Mouse (Mus musculus) CH12.LX (cell line): ENCODE measurements around the gene Cep295nl. TPM values are rescaled to one million over a fixed set of nuclear protein-coding genes. Genes with fewer than 3 reads are reported as not detected.

Experiments
- DNase-seq: peaks from one replicate; pipeline ENCODE4 v3.0.0-alpha.2; 2013; ENCODE audit errors: extremely low read depth
- H3K27ac ChIP-seq: 2 replicates; pipeline ENCODE4 v1.5.1; 2012; ENCODE audit warnings: low read depth, mild to moderate bottlenecking, control low read depth, moderate library complexity; ENCODE audit not compliant: insufficient read depth
- H3K27me3 ChIP-seq: replicated peaks from 2 replicates; pipeline ENCODE3; 2012; ENCODE audit warnings: inconsistent platforms
- H3K36me3 ChIP-seq, 2 experiments: replicated peaks in 1 of 2; 2 replicates each; pipeline versions ENCODE3 to v1.6.1; 2012; ENCODE audit warnings: inconsistent platforms in 1 of 2, low read length in 1 of 2, mild to moderate bottlenecking in 1 of 2, mixed read lengths in 1 of 2, moderate library complexity in 1 of 2; ENCODE audit not compliant: control insufficient read depth in 1 of 2, insufficient read depth in 1 of 2
- H3K4me1 ChIP-seq, 2 experiments: 2 replicates each; pipeline ENCODE4 v1.6.1; 2012; ENCODE audit warnings: inconsistent platforms in 1 of 2, moderate library complexity in 1 of 2; ENCODE audit not compliant: insufficient read depth in 2 of 2, control insufficient read depth in 1 of 2
- H3K4me2 ChIP-seq: 2 replicates; pipeline ENCODE4 v1.6.1; 2012; ENCODE audit warnings: low read depth, mild to moderate bottlenecking, control low read depth; ENCODE audit not compliant: poor library complexity, insufficient read depth, severe bottlenecking
- H3K4me3 ChIP-seq, 3 experiments: fragments of 150-350 bp in 1 of 3; sonication (generic) in 1 of 3; replicated peaks in 1 of 3; 2 replicates each; pipeline versions ENCODE3 to v1.5.1; 2011 to 2012; ENCODE audit warnings: low read depth in 2 of 3, low read length in 2 of 3, mild to moderate bottlenecking in 2 of 3, moderate library complexity in 2 of 3, control low read depth in 1 of 3, improper control_type of control experiment in 1 of 3, inconsistent platforms in 1 of 3, mixed read lengths in 1 of 3; ENCODE audit not compliant: poor library complexity in 1 of 3
- H3K79me2 ChIP-seq: replicated peaks from 2 replicates; pipeline ENCODE4 v1.6.1; 2012; ENCODE audit warnings: mild to moderate bottlenecking, moderate library complexity; ENCODE audit not compliant: control insufficient read depth, poor library complexity, insufficient read depth, severe bottlenecking; ENCODE audit errors: extremely low read depth
- H3K9ac ChIP-seq: 2 replicates; pipeline ENCODE4 v1.6.1; 2012; ENCODE audit warnings: low read depth, mild to moderate bottlenecking, control low read depth, moderate library complexity; ENCODE audit not compliant: insufficient read depth
- H3K9me3 ChIP-seq: replicated peaks from 2 replicates; pipeline ENCODE3; 2012; ENCODE audit warnings: low read length, inconsistent platforms, mixed read lengths
- CHD1 ChIP-seq: IDR thresholded peaks from 2 replicates; pipeline ENCODE4 v1.6.1; 2012; ENCODE audit warnings: low read depth, low read length, improper control_type of control experiment, inconsistent platforms
- CTCF ChIP-seq, 2 experiments: IDR thresholded peaks in 1 of 2; conservative IDR thresholded peaks in 1 of 2; 2 replicates each; pipeline ENCODE4 v1.5.1; 2011 to 2012; ENCODE audit warnings: low read depth in 2 of 2, low read length in 2 of 2, improper control_type of control experiment in 1 of 2, inconsistent platforms in 1 of 2, mild to moderate bottlenecking in 1 of 2, moderate library complexity in 1 of 2
- ELF1 ChIP-seq: IDR thresholded peaks from 2 replicates; pipeline ENCODE4 v1.6.1; 2014; ENCODE audit warnings: low read depth, mild to moderate bottlenecking, inconsistent platforms, low read length, improper control_type of control experiment
- ETS1 ChIP-seq: conservative IDR thresholded peaks from 2 replicates; pipeline ENCODE4 v1.6.1; 2012; ENCODE audit warnings: low read depth, mild to moderate bottlenecking, inconsistent platforms, low read length, improper control_type of control experiment, moderate library complexity
- GABPA ChIP-seq: IDR thresholded peaks from 2 replicates; pipeline ENCODE4 v1.6.1; 2012; ENCODE audit warnings: low read depth, low read length, improper control_type of control experiment, inconsistent platforms; ENCODE audit not compliant: insufficient replicate concordance
- HCFC1 ChIP-seq: IDR thresholded peaks from 2 replicates; pipeline ENCODE4 v1.6.1; 2012; ENCODE audit warnings: low read depth, mild to moderate bottlenecking, inconsistent platforms, low read length, improper control_type of control experiment
- JUN ChIP-seq: IDR thresholded peaks from 2 replicates; pipeline ENCODE4 v1.6.1; 2011; ENCODE audit warnings: low read depth, mild to moderate bottlenecking, low read length, improper control_type of control experiment, moderate library complexity; ENCODE audit not compliant: insufficient read depth
- KAT2A ChIP-seq: IDR thresholded peaks from 2 replicates; pipeline ENCODE4 v1.6.1; 2012; ENCODE audit warnings: low read length, improper control_type of control experiment, inconsistent platforms; ENCODE audit not compliant: insufficient replicate concordance
- MAFK ChIP-seq: IDR thresholded peaks from 2 replicates; pipeline ENCODE4 v1.6.1; 2011; ENCODE audit warnings: low read length, improper control_type of control experiment; ENCODE audit not compliant: insufficient replicate concordance
- MAX ChIP-seq: IDR thresholded peaks from 2 replicates; pipeline ENCODE4 v1.6.1; 2011; ENCODE audit warnings: low read length, improper control_type of control experiment
- MAZ ChIP-seq: IDR thresholded peaks from 2 replicates; pipeline ENCODE4 v1.6.1; 2012; ENCODE audit warnings: low read depth, mild to moderate bottlenecking, inconsistent platforms, low read length, improper control_type of control experiment, moderate library complexity
- MXI1 ChIP-seq: IDR thresholded peaks from 2 replicates; pipeline ENCODE4 v1.6.1; 2011; ENCODE audit warnings: mild to moderate bottlenecking, low read depth, low read length, improper control_type of control experiment
- MYC ChIP-seq: IDR thresholded peaks from 2 replicates; pipeline ENCODE4 v1.6.1; 2011; ENCODE audit warnings: low read depth, mild to moderate bottlenecking, improper control_type of control experiment, low read length
- POLR2A ChIP-seq: IDR thresholded peaks from 2 replicates; pipeline ENCODE4 v1.6.1; 2011; ENCODE audit warnings: low read depth, mild to moderate bottlenecking, improper control_type of control experiment, low read length
- RAD21 ChIP-seq: IDR thresholded peaks from 2 replicates; pipeline ENCODE4 v1.6.1; 2011; ENCODE audit warnings: low read depth, mild to moderate bottlenecking, low read length, improper control_type of control experiment, moderate library complexity
- RCOR1 ChIP-seq: conservative IDR thresholded peaks from 2 replicates; pipeline ENCODE4 v1.6.1; 2012; ENCODE audit warnings: low read depth, mild to moderate bottlenecking, inconsistent platforms, low read length, improper control_type of control experiment
- SMC3 ChIP-seq: IDR thresholded peaks from 2 replicates; pipeline ENCODE4 v1.6.1; 2011; ENCODE audit warnings: low read depth, low read length, improper control_type of control experiment
- TBP ChIP-seq: conservative IDR thresholded peaks from 2 replicates; pipeline ENCODE4 v1.6.1; 2011; ENCODE audit warnings: low read depth, low read length, improper control_type of control experiment
- USF2 ChIP-seq: conservative IDR thresholded peaks from 2 replicates; pipeline ENCODE4 v1.6.1; 2011; ENCODE audit warnings: low read depth, low read length, improper control_type of control experiment
- ZC3H11A ChIP-seq: IDR thresholded peaks from 2 replicates; pipeline ENCODE4 v1.6.1; 2012; ENCODE audit warnings: low read depth, mild to moderate bottlenecking, inconsistent platforms, low read length, improper control_type of control experiment
- ZKSCAN1 ChIP-seq: IDR thresholded peaks from 2 replicates; pipeline ENCODE4 v1.6.1; 2012; ENCODE audit warnings: low read depth, inconsistent platforms, low read length, improper control_type of control experiment, borderline replicate concordance
- ZMIZ1 ChIP-seq: IDR thresholded peaks from 2 replicates; pipeline ENCODE4 v1.6.1; 2012; ENCODE audit warnings: low read depth, mild to moderate bottlenecking, inconsistent platforms, low read length, improper control_type of control experiment
- dilution Hi-C: fragments of 300-500 bp; cut with MboI; formaldehyde crosslinking; loops from 2 replicates; pipeline ENCODE4 v1.14.3; 2020; ENCODE audit warnings: low sequenced_read_pairs; ENCODE audit not compliant: extremely low pct_unique_long_range_greater_than_20kb, extremely low pct_ligation_motif_present
- in situ Hi-C: fragments of 300-500 bp; cut with MboI; formaldehyde crosslinking; loops from 3 replicates; pipeline ENCODE4 v1.14.3; 2019; ENCODE audit warnings: low sequenced_read_pairs, low pct_ligation_motif_present, low pct_unique_long_range_greater_than_20kb, mixed read lengths
- polyA plus RNA-seq: library from polyadenylated mRNA; unstranded; fragments of >175 nt; gene quantifications from 2 replicates; pipeline ENCODE4 v1.2.1, GENCODE M21; 2012; ENCODE audit warnings: low read depth; ENCODE audit not compliant: insufficient read length
- total RNA-seq, 2 experiments: library from RNA; depleted of rRNA; stranded (reverse); fragments of 300-350 nt in 1 of 2; fragments of >200 nt in 1 of 2; gene quantifications; 2 replicates each; pipeline ENCODE4 v1.2.3; 2012 to 2014

Cep295nl gene
- total and polyA plus RNA-seq, 3 experiments, result not detected

GRCm38 (mm10) chr11:118328947-118329346 is 13.4 kb downstream of the Cep295nl start:
- Histone ChIP-seq H3K9ac (no peak overlapping the region), H3K4me1 (no peaks in the 10 kb centered on the region), H3K36me3 (no peaks in the 10 kb centered on the region), H3K4me3 (no peak overlapping the region), H3K9me3 (peaks cover 6% of the 10 kb centered on the region), H3K27ac (no peak overlapping the region), H3K79me2 (no peaks in the 10 kb centered on the region), H3K4me2 (no peak overlapping the region), H3K27me3 (peaks cover 84% of the 10 kb centered on the region)
- TF ChIP-seq KAT2A (no peak), ETS1 (no peak), MAFK (no peak), GABPA (no peak), MYC (no peak), CHD1 (no peak), MXI1 (no peak), RAD21 (no peak), RCOR1 (no peak), MAZ (no peak), JUN (no peak), MAX (no peak), ZKSCAN1 (no peak)
- DNase-seq, result no peak
- in situ Hi-C loops, result loop anchor here (5.0 kb wide), 1 partner anchor 48 kb away; no protein-coding TSS in a partner anchor
- dilution Hi-C loops, result no loop called here

GRCm38 (mm10) chr11:118328511-118328910 is 13.8 kb downstream of the Cep295nl start:
- dilution Hi-C loops, result no loop called here
- TF ChIP-seq USF2, result no peak
- TF ChIP-seq ELF1, result no peak
- TF ChIP-seq CTCF (conservative IDR thresholded peaks at IDR 0.05 in 1 of 2, IDR thresholded peaks at IDR 0.05 in 1 of 2; ENCODE audit: low read depth in 2 of 2, low read length in 2 of 2), result no peak
- TF ChIP-seq POLR2A, result no peak
- no peak for TF ChIP-seq SMC3
- no peak for TF ChIP-seq ZC3H11A
- no peak for TF ChIP-seq TBP
- no peak for TF ChIP-seq ZMIZ1
- no peak for TF ChIP-seq MAZ
- TF ChIP-seq ETS1, result no peak
- TF ChIP-seq HCFC1, result no peak
- in situ Hi-C loops, result loop anchor here (5.0 kb wide), 1 partner anchor 49 kb away; no protein-coding TSS in a partner anchor
- no peaks in the 10 kb centered on the region for H3K36me3 ChIP-seq
- H3K4me2 ChIP-seq, result no peak overlapping the region
- H3K4me3 ChIP-seq, result no peak overlapping the region
- no peak for DNase-seq
- no peaks in the 10 kb centered on the region for H3K79me2 ChIP-seq
- H3K27me3 ChIP-seq, result peaks cover 84% of the 10 kb centered on the region
- H3K27ac ChIP-seq, result no peak overlapping the region
- H3K4me1 ChIP-seq, result no peaks in the 10 kb centered on the region
- no peak overlapping the region for H3K9ac ChIP-seq
- H3K9me3 ChIP-seq, result peaks cover 6% of the 10 kb centered on the region
